Mouse (Mus musculus) spleen, adult 2 months (tissue): ENCODE data around the gene Atoh8.

Experiments
- CTCF ChIP-seq: fragments of 200-500 bp; IDR thresholded peaks from 2 replicates; pipeline ENCODE4 v1.5.1; 2011; ENCODE audit warnings: mild to moderate bottlenecking, inconsistent platforms; ENCODE audit not compliant: insufficient read depth, insufficient read length, insufficient replicate concordance; ENCODE audit errors: extremely low read depth
- POLR2A ChIP-seq: fragments of 200-500 bp; IDR thresholded peaks from 2 replicates; pipeline ENCODE4 v1.6.1; 2011; ENCODE audit warnings: low read depth, low read length, inconsistent platforms

DNA sequence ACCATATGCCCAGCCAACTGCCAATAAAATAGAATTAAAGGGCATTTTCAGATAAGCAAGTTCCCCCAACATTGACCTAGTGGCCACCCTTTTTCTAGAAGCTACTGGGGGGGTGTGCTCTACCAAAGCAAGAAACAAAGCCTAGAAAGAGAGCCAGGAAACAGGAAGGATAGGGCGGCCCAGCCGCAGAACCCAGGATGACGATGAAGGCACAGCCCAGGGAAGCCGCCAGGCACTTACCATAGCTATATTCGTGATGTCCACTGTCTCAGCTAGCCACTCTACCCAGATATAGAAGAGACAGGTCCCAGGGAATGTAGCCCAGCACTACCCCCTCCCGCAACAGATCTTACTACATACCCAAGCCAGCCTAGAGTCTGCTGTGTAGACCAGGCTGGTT is 30.3 kb upstream of the Atoh8 start:
- no peak for TF ChIP-seq CTCF
- TF ChIP-seq POLR2A: no peak
